Mouse (Mus musculus) small intestine, adult 2 months (tissue): ENCODE data around the gene H13.

Source experiments
- CTCF ChIP-seq: fragments of 200-500 bp; IDR thresholded peaks from 2 replicates; pipeline ENCODE4 v1.5.1; 2012; ENCODE audit warnings: low read depth, mild to moderate bottlenecking, control low read depth, inconsistent platforms, low read length, moderate library complexity, mixed read lengths; ENCODE audit not compliant: insufficient replicate concordance, insufficient read length; ENCODE audit errors: extremely low read depth
- POLR2A ChIP-seq: fragments of 200-500 bp; IDR thresholded peaks from 2 replicates; pipeline ENCODE4 v1.6.1; 2012; ENCODE audit warnings: low read depth, mild to moderate bottlenecking, control low read depth, inconsistent platforms, low read length, moderate library complexity

DNA sequence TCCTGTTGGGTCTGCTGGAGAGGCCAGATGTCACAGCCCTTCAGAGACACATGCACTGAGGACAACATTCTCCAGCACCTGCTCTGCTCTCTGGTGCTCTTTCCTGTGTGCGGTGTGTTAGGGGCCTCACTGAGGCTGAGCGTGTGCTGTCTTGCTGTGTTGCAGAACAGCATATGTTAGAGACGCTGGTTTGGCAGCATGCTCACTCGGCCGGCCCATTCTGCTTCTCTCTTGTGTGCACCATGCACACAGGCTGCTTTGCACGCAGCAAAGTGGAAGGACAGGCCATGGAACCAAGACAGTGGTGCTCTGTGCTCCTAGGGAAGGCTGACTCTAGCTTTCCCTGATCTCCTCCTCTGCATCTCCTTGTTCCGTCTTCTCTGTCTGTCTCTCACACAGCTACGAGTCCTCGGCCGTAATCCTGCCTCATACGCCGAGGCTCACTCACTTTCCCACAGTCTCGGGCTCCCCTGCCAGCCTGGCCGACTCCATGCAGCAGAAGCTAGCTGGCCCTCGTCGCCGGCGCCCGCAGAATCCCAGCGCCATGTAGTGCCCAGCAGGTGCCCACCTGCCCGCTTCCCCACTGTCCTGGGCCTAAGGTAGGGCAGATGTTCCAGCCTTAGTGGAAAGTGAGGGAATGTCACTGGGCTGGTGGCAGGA lies 34.5 kb downstream of the H13 start:
- no peak for TF ChIP-seq CTCF
- TF ChIP-seq POLR2A: no peak
